9 mouse cellular contexts compared by ENCODE assay signal in the genomic region with DNA sequence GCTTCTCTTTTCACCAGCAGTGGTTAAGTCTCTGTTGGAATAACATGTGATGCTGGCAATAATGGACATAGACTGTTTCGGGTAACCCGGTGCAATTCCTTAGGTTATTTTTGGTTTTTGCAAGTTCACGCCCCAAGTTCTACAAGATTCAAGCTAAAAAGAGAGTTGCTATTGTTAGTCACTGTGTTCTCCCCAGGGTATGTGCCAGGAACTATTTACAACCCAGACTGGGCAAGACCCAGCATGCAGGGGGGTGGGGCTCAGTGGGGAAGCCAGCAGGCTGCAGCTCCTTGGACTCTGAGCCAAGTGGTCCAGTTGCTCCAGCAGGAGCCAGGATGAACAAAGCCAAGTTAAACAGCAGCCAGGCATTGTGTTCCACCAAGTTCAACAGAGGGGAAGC. TPM values are rescaled to one million over a fixed set of nuclear protein-coding genes. Genes with fewer than 3 reads are reported as not detected.
DNase-seq lines count a peak whose midpoint lies in the region; ATAC-seq lines count a peak whose summit lies in the region.
"Had no signal": no experiment of that assay in that cellular context is flagged by ENCODE, and none has a peak within 500 bp of the region (broad histone marks: within the 10 kb centered on the region; RNA-seq: fewer than 3 reads in every experiment).

No protein-coding gene starts in this region.

- no peak for ATAC-seq in forebrain, embryonic 14.5 days
- ATAC-seq in forebrain, embryonic 11.5 days (replicated peaks; ENCODE audit: low FRiP score), result no peak
- ATAC-seq in kidney, embryonic 15.5 days (replicated peaks; ENCODE audit: low FRiP score), result no peak
- ATAC-seq in lung, embryonic 15.5 days (ENCODE audit: borderline replicate concordance, extremely low read depth, low FRiP score, low TSS enrichment), result no peak
- ATAC-seq in forebrain, embryonic 15.5 days (replicated peaks), result no peak

- H3K27ac ChIP-seq in forebrain, embryonic 14.5 days (ENCODE audit: low read depth, low read length), result no peak overlapping the region
- no peak overlapping the region for H3K27ac ChIP-seq in forebrain, embryonic 11.5 days (ENCODE audit: low read depth, low read length)
- H3K27ac ChIP-seq in kidney, embryonic 15.5 days, result peak overlapping the region; percentile 54; the same call in 1 of the 2 replicates
- peak overlapping the region; percentile 35 for H3K27ac ChIP-seq in lung, embryonic 15.5 days
- H3K27ac ChIP-seq in forebrain, embryonic 15.5 days (replicated peaks), result no peak overlapping the region
- H3K27ac ChIP-seq: embryonic facial prominence, embryonic 12.5 days had no signal

- no peaks in the 10 kb centered on the region for H3K27me3 ChIP-seq in forebrain, embryonic 14.5 days (replicated peaks; ENCODE audit: control insufficient read depth, insufficient read depth, low read length)
- no peaks in the 10 kb centered on the region for H3K27me3 ChIP-seq in forebrain, embryonic 11.5 days (ENCODE audit: control insufficient read depth, insufficient read depth, low read length)
- H3K27me3 ChIP-seq in kidney, embryonic 15.5 days, result no peaks in the 10 kb centered on the region
- H3K27me3 ChIP-seq in lung, embryonic 15.5 days, result no peaks in the 10 kb centered on the region
- H3K27me3 ChIP-seq in forebrain, embryonic 15.5 days, result no peaks in the 10 kb centered on the region
- H3K27me3 ChIP-seq: embryonic facial prominence, embryonic 12.5 days had no signal

- no peak overlapping the region for H3K4me3 ChIP-seq in forebrain, embryonic 14.5 days (ENCODE audit: low read depth, low read length)
- no peak overlapping the region for H3K4me3 ChIP-seq in forebrain, embryonic 11.5 days (ENCODE audit: low read depth, low read length)
- H3K4me3 ChIP-seq in kidney, embryonic 15.5 days (replicated peaks), result no peak overlapping the region
- H3K4me3 ChIP-seq in lung, embryonic 15.5 days, result no peak overlapping the region
- H3K4me3 ChIP-seq in forebrain, embryonic 15.5 days, result no peak overlapping the region
- H3K4me3 ChIP-seq: embryonic facial prominence, embryonic 12.5 days had no signal

- peaks cover 10% of the 10 kb centered on the region; the same call in 1 of the 2 replicates for H3K4me1 ChIP-seq in forebrain, embryonic 14.5 days (ENCODE audit: control insufficient read depth, insufficient read depth, low read length)
- peaks cover 6% of the 10 kb centered on the region; the same call in 1 of the 2 replicates for H3K4me1 ChIP-seq in forebrain, embryonic 11.5 days (replicated peaks; ENCODE audit: control insufficient read depth, insufficient read depth, low read length)
- H3K4me1 ChIP-seq in kidney, embryonic 15.5 days, result peaks cover 18% of the 10 kb centered on the region
- peaks cover 15% of the 10 kb centered on the region for H3K4me1 ChIP-seq in lung, embryonic 15.5 days
- H3K4me1 ChIP-seq in forebrain, embryonic 15.5 days, result peaks cover 21% of the 10 kb centered on the region

- H3K9ac ChIP-seq in forebrain, embryonic 14.5 days (ENCODE audit: low read length), result no peak overlapping the region
- H3K9ac ChIP-seq in forebrain, embryonic 11.5 days (ENCODE audit: low read length), result no peak overlapping the region
- H3K9ac ChIP-seq in kidney, embryonic 15.5 days, result no peak overlapping the region
- H3K9ac ChIP-seq in lung, embryonic 15.5 days, result no peak overlapping the region
- no peak overlapping the region for H3K9ac ChIP-seq in forebrain, embryonic 15.5 days (replicated peaks)
- H3K9ac ChIP-seq: embryonic facial prominence, embryonic 12.5 days had no signal

- WGBS in forebrain, embryonic 14.5 days, result 76% methylated on average over 3 of the region's 3 CpGs
- WGBS in forebrain, embryonic 11.5 days, result 81% methylated on average over 3 of the region's 3 CpGs
- WGBS in kidney, embryonic 15.5 days, result 74% methylated on average over 3 of the region's 3 CpGs
- WGBS in lung, embryonic 15.5 days, result 76% methylated on average over 3 of the region's 3 CpGs
- 75% methylated on average over 3 of the region's 3 CpGs for WGBS in forebrain, embryonic 15.5 days

- peak; percentile 13 for DNase-seq in forebrain, embryonic 14.5 days (ENCODE audit: low spot score)
- DNase-seq in forebrain, embryonic 11.5 days (ENCODE audit: low spot score), result no peak
- peak; percentile 78 for DNase-seq in adrenal gland, adult 2 months
- peak; percentile 44 to 78 for DNase-seq in frontal cortex, postnatal 36 days (ENCODE audit: low spot score in 2 of 2)
- DNase-seq in urinary bladder, adult 2 months (ENCODE audit: low spot score), result peak; percentile 49

- no peaks in the 10 kb centered on the region for H3K36me3 ChIP-seq in forebrain, embryonic 14.5 days (ENCODE audit: control insufficient read depth, insufficient read depth, low read length)
- no peaks in the 10 kb centered on the region for H3K36me3 ChIP-seq in forebrain, embryonic 11.5 days (ENCODE audit: control insufficient read depth, insufficient read depth, low read length)
- H3K36me3 ChIP-seq in kidney, embryonic 15.5 days, result no peaks in the 10 kb centered on the region
- no peaks in the 10 kb centered on the region for H3K36me3 ChIP-seq in lung, embryonic 15.5 days
- no peaks in the 10 kb centered on the region for H3K36me3 ChIP-seq in forebrain, embryonic 15.5 days
- H3K36me3 ChIP-seq: embryonic facial prominence, embryonic 12.5 days had no signal

- H3K4me2 ChIP-seq in forebrain, embryonic 14.5 days (ENCODE audit: low read length), result no peak overlapping the region
- H3K4me2 ChIP-seq in forebrain, embryonic 11.5 days (ENCODE audit: low read depth, low read length, severe bottlenecking), result no peak overlapping the region
- H3K4me2 ChIP-seq in kidney, embryonic 15.5 days, result no peak overlapping the region
- H3K4me2 ChIP-seq in lung, embryonic 15.5 days, result no peak overlapping the region
- H3K4me2 ChIP-seq in forebrain, embryonic 15.5 days (replicated peaks), result no peak overlapping the region
- H3K4me2 ChIP-seq: embryonic facial prominence, embryonic 12.5 days had no signal

- H3K9me3 ChIP-seq in forebrain, embryonic 14.5 days (replicated peaks; ENCODE audit: control insufficient read depth, low read length), result no peaks in the 10 kb centered on the region
- H3K9me3 ChIP-seq in forebrain, embryonic 11.5 days (ENCODE audit: control insufficient read depth, low read length), result no peaks in the 10 kb centered on the region
- H3K9me3 ChIP-seq in kidney, embryonic 15.5 days (replicated peaks), result no peaks in the 10 kb centered on the region
- no peaks in the 10 kb centered on the region for H3K9me3 ChIP-seq in lung, embryonic 15.5 days
- no peaks in the 10 kb centered on the region for H3K9me3 ChIP-seq in forebrain, embryonic 15.5 days
- H3K9me3 ChIP-seq: embryonic facial prominence, embryonic 12.5 days had no signal

RNA-seq across cellular contexts. Expression of a gene that starts 2.8 kb away (rescaled TPM):
- 41.7 and 48.5 TPM in 2 replicates for polyA plus RNA-seq in forebrain, embryonic 14.5 days (2014; fragmentation: Nextera tagmentation; extraction: Ambion mirVana)
- 42.0 and 44.3 TPM in 2 replicates for polyA plus RNA-seq in forebrain, embryonic 11.5 days (2014; fragmentation: Nextera tagmentation; extraction: Ambion mirVana)
- 10 to 100 TPM; 18.0 to 25.7 TPM for total RNA-seq in adrenal gland, adult 2 months (2021)
- 21.8 and 22.6 TPM in 2 replicates for polyA plus RNA-seq in adrenal gland, adult 2 months (2012; rRNA removed)
- polyA plus RNA-seq in kidney, embryonic 15.5 days (2015; fragmentation: Nextera tagmentation; extraction: Ambion mirVana), result 34.9 and 35.6 TPM in 2 replicates
- polyA plus RNA-seq in lung, embryonic 15.5 days (2015; fragmentation: Nextera tagmentation; extraction: Ambion mirVana), result 34.4 and 35.3 TPM in 2 replicates
- polyA plus RNA-seq in urinary bladder, adult 2 months (2012; rRNA removed), result 21.4 and 22.2 TPM in 2 replicates
- 40.5 and 43.9 TPM in 2 replicates for polyA plus RNA-seq in forebrain, embryonic 15.5 days (2015; fragmentation: Nextera tagmentation; extraction: Ambion mirVana)

Comparison
In these comparisons a context has a peak if more than half of its experiments do, and no peak if none do; other contexts are left out.
1. H3K27ac ChIP-seq: peak in kidney, embryonic 15.5 days (single experiment) and lung, embryonic 15.5 days (single experiment); none in forebrain, embryonic 14.5 days (single experiment), forebrain, embryonic 11.5 days (single experiment) and forebrain, embryonic 15.5 days (single experiment).